Mouse (Mus musculus) MEL (cell line): Measurements from ENCODE around the gene Fgfr2. TPM values are rescaled to one million over a fixed set of nuclear protein-coding genes. Genes with fewer than 3 reads are reported as not detected.

Experiments
- DNase-seq: peaks from one replicate; pipeline ENCODE4 v3.0.0; 2011; ENCODE audit warnings: low read depth, low spot score
- H3K27ac ChIP-seq: 2 replicates; pipeline ENCODE4 v1.5.1; 2012; ENCODE audit warnings: low read depth, mild to moderate bottlenecking, control low read depth, low read length, moderate library complexity; ENCODE audit not compliant: control insufficient read depth
- H3K27me3 ChIP-seq, 2 experiments: fragments of 150-350 bp in 1 of 2; sonication (generic) in 1 of 2; 2 replicates each; pipeline ENCODE4 v1.6.1; 2012; ENCODE audit warnings: low read length in 2 of 2, mild to moderate bottlenecking in 2 of 2, improper control_type of control experiment in 1 of 2, moderate library complexity in 1 of 2; ENCODE audit not compliant: insufficient read depth in 2 of 2, control insufficient read depth in 1 of 2
- H3K36me3 ChIP-seq, 2 experiments: 2 replicates each; pipeline ENCODE4 v1.6.1; 2012 to 2014; ENCODE audit warnings: low read length in 2 of 2, improper control_type of control experiment in 1 of 2, inconsistent platforms in 1 of 2, mild to moderate bottlenecking in 1 of 2; ENCODE audit not compliant: insufficient read depth in 2 of 2, control insufficient read depth in 1 of 2
- H3K4me1 ChIP-seq, 2 experiments: fragments of 150-350 bp in 1 of 2; sonication (generic) in 1 of 2; 2 replicates each; pipeline ENCODE4 v1.6.1; 2012; ENCODE audit warnings: low read length in 2 of 2, improper control_type of control experiment in 1 of 2, mild to moderate bottlenecking in 1 of 2; ENCODE audit not compliant: insufficient read depth in 2 of 2, control insufficient read depth in 1 of 2
- H3K4me3 ChIP-seq, 2 experiments: fragments of 150-350 bp in 1 of 2; sonication (generic) in 1 of 2; 2 replicates each; pipeline ENCODE4 v1.5.1; 2012; ENCODE audit warnings: low read depth in 2 of 2, low read length in 2 of 2, mild to moderate bottlenecking in 2 of 2, moderate library complexity in 2 of 2, control low read depth in 1 of 2, improper control_type of control experiment in 1 of 2; ENCODE audit not compliant: control insufficient read depth in 1 of 2, insufficient read depth in 1 of 2
- H3K79me2 ChIP-seq: 2 replicates; pipeline ENCODE4 v1.6.1; 2012; ENCODE audit warnings: mild to moderate bottlenecking, low read length, moderate library complexity; ENCODE audit not compliant: control insufficient read depth, poor library complexity, insufficient read depth
- H3K9ac ChIP-seq: 2 replicates; pipeline ENCODE4 v1.6.1; 2012; ENCODE audit warnings: low read depth, mild to moderate bottlenecking, control low read depth, low read length, moderate library complexity; ENCODE audit not compliant: control insufficient read depth, poor library complexity, severe bottlenecking
- H3K9me3 ChIP-seq: fragments of 150-350 bp; sonication (generic); replicated peaks from 2 replicates; pipeline ENCODE4 v1.6.1; 2012; ENCODE audit warnings: mild to moderate bottlenecking, low read length, improper control_type of control experiment, moderate library complexity; ENCODE audit not compliant: insufficient read depth
- BHLHE40 ChIP-seq: IDR thresholded peaks from 2 replicates; pipeline ENCODE4 v1.6.1; 2012; ENCODE audit warnings: low read depth, mild to moderate bottlenecking, inconsistent platforms, low read length, improper control_type of control experiment, borderline replicate concordance
- CHD2 ChIP-seq: IDR thresholded peaks from 2 replicates; pipeline ENCODE4 v1.6.1; 2011; ENCODE audit warnings: low read length, improper control_type of control experiment
- ELF1 ChIP-seq: IDR thresholded peaks from 2 replicates; pipeline ENCODE4 v1.6.1; 2014; ENCODE audit warnings: low read depth, mild to moderate bottlenecking, inconsistent platforms, low read length, improper control_type of control experiment, moderate library complexity
- EP300 ChIP-seq, 2 experiments: IDR thresholded peaks; 2 replicates each; pipeline ENCODE4 v1.6.1; 2011; ENCODE audit warnings: improper control_type of control experiment in 2 of 2, low read length in 2 of 2, low read depth in 1 of 2, mild to moderate bottlenecking in 1 of 2
- JUND ChIP-seq: IDR thresholded peaks from 2 replicates; pipeline ENCODE4 v1.6.1; 2011; ENCODE audit warnings: low read depth, mild to moderate bottlenecking, improper control_type of control experiment, low read length
- MAZ ChIP-seq: IDR thresholded peaks from 2 replicates; pipeline ENCODE4 v1.6.1; 2012; ENCODE audit warnings: low read depth, mild to moderate bottlenecking, inconsistent platforms, low read length, improper control_type of control experiment
- NRF1 ChIP-seq: IDR thresholded peaks from 2 replicates; pipeline ENCODE4 v1.6.1; 2014; ENCODE audit warnings: low read depth, mild to moderate bottlenecking, inconsistent platforms, low read length, improper control_type of control experiment, moderate library complexity; ENCODE audit not compliant: poor library complexity, insufficient read depth, severe bottlenecking
- POLR2A ChIP-seq, 2 experiments: IDR thresholded peaks; 2 replicates each; pipeline ENCODE4 v1.6.1; 2011 to 2012; ENCODE audit warnings: low read length in 2 of 2, mild to moderate bottlenecking in 2 of 2, control low read depth in 1 of 2, improper control_type of control experiment in 1 of 2, low read depth in 1 of 2, moderate library complexity in 1 of 2; ENCODE audit not compliant: control insufficient read depth in 1 of 2, insufficient read depth in 1 of 2, poor library complexity in 1 of 2
- RCOR1 ChIP-seq: IDR thresholded peaks from 2 replicates; pipeline ENCODE4 v1.6.1; 2012; ENCODE audit warnings: low read depth, mild to moderate bottlenecking, inconsistent platforms, low read length, improper control_type of control experiment
- SMC3 ChIP-seq: IDR thresholded peaks from 2 replicates; pipeline ENCODE4 v1.6.1; 2011; ENCODE audit warnings: low read depth, low read length, improper control_type of control experiment
- TAL1 ChIP-seq: IDR thresholded peaks from 2 replicates; pipeline ENCODE4 v1.6.1; 2012; ENCODE audit warnings: mild to moderate bottlenecking, inconsistent platforms, low read length, moderate library complexity, mixed read lengths
- TCF12 ChIP-seq: IDR thresholded peaks from 2 replicates; pipeline ENCODE4 v1.6.1; 2014; ENCODE audit warnings: low read depth, mild to moderate bottlenecking, inconsistent platforms, low read length, improper control_type of control experiment, moderate library complexity
- UBTF ChIP-seq: IDR thresholded peaks from 2 replicates; pipeline ENCODE4 v1.6.1; 2012; ENCODE audit warnings: low read depth, mild to moderate bottlenecking, inconsistent platforms, low read length, improper control_type of control experiment, moderate library complexity, borderline replicate concordance; ENCODE audit not compliant: insufficient read depth
- USF1 ChIP-seq: IDR thresholded peaks from 2 replicates; pipeline ENCODE4 v1.6.1; 2014; ENCODE audit warnings: low read depth, mild to moderate bottlenecking, inconsistent platforms, low read length, improper control_type of control experiment, moderate library complexity
- USF2 ChIP-seq, 2 experiments: IDR thresholded peaks; 2 replicates each; pipeline ENCODE4 v1.6.1; 2011 to 2012; ENCODE audit warnings: improper control_type of control experiment in 2 of 2, low read length in 2 of 2, borderline replicate concordance in 1 of 2, inconsistent platforms in 1 of 2, low read depth in 1 of 2, mild to moderate bottlenecking in 1 of 2; ENCODE audit not compliant: insufficient read depth in 1 of 2
- ZC3H11A ChIP-seq: IDR thresholded peaks from 2 replicates; pipeline ENCODE4 v1.6.1; 2012; ENCODE audit warnings: low read depth, mild to moderate bottlenecking, inconsistent platforms, low read length, improper control_type of control experiment
- ZKSCAN1 ChIP-seq: IDR thresholded peaks from 2 replicates; pipeline ENCODE4 v1.6.1; 2012; ENCODE audit warnings: low read depth, mild to moderate bottlenecking, inconsistent platforms, low read length, improper control_type of control experiment, moderate library complexity
- polyA plus RNA-seq, 2 experiments: library from polyadenylated mRNA; stranded (reverse) in 1 of 2; unstranded in 1 of 2; fragments of >175 nt in 1 of 2; fragments of >200 nt in 1 of 2; gene quantifications; 2 replicates each; pipeline versions ENCODE4 v1.2.1 to v1.2.4; 2012; ENCODE audit warnings: low replicate concordance in 2 of 2, low read depth in 1 of 2; ENCODE audit not compliant: insufficient read length in 2 of 2, insufficient read depth in 1 of 2, missing spikeins in 1 of 2
- total RNA-seq: library from RNA; depleted of rRNA; stranded (reverse); fragments of 300-350 nt; gene quantifications from 2 replicates; pipeline ENCODE4 v1.2.3, GENCODE M21; 2012

Gene Fgfr2
- total and polyA plus RNA-seq, 3 experiments: not detected

- TF ChIP-seq ZKSCAN1: no peak
- no peak for TF ChIP-seq MAZ
- TF ChIP-seq USF2 (IDR thresholded peaks at IDR 0.05; ENCODE audit: borderline replicate concordance in 1 of 2, insufficient read depth in 1 of 2, low read depth in 1 of 2, low read length in 2 of 2): no peak
- TF ChIP-seq RCOR1: no peak
- TF ChIP-seq TAL1: no peak
- TF ChIP-seq CHD2: no peak
- no peak for TF ChIP-seq BHLHE40
- TF ChIP-seq NRF1: no peak
- no peak for TF ChIP-seq ZC3H11A
- TF ChIP-seq, all 39 proteins: peak for 0
- Histone ChIP-seq H3K4me3 (no peak overlapping the region), H3K27me3 (no peaks in the 10 kb centered on the region), H3K36me3 (no peaks in the 10 kb centered on the region), H3K27ac (no peak overlapping the region), H3K79me2 (no peaks in the 10 kb centered on the region), H3K9ac (no peak overlapping the region), H3K9me3 (no peaks in the 10 kb centered on the region), H3K4me1 (no peaks in the 10 kb centered on the region)
- no peak for DNase-seq
These were observed 1826.0 kb downstream of the Fgfr2 start for GRCm38 (mm10) chr7:131297151-131297550.

DNA sequence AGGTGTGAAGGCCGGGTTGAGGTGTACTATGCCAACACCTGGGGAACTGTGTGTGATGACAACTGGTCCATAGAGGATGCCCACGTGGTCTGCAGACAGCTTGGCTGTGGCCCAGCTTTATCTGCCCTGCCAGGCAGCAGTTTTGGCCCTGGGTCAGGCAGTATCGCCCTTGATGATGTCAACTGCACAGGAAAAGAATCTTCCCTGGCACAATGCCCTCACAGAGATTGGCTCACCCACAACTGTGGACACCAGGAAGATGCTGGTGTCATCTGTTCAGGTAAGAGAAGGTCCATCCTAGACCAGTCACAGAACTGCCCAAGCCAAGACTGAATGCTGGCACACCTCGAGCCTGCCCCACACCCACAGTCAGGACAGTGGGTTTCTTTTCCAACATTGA lies 1857.3 kb downstream of the Fgfr2 start:
- Histone ChIP-seq H3K27me3 (no peaks in the 10 kb centered on the region), H3K27ac (no peak overlapping the region)
- TF ChIP-seq USF1: no peak
- no peak for TF ChIP-seq ZC3H11A
- TF ChIP-seq JUND: no peak
- no peak for TF ChIP-seq SMC3
- TF ChIP-seq ELF1: no peak
- TF ChIP-seq POLR2A (IDR thresholded peaks at IDR 0.05; ENCODE audit: control insufficient read depth in 1 of 2, insufficient read depth in 1 of 2, low read depth in 1 of 2, low read length in 2 of 2, poor library complexity in 1 of 2): no peak
- TF ChIP-seq EP300 (IDR thresholded peaks at IDR 0.05; ENCODE audit: low read depth in 1 of 2, low read length in 2 of 2): no peak
- TF ChIP-seq TCF12: no peak
- TF ChIP-seq UBTF: no peak
- no peak for TF ChIP-seq NRF1
- TF ChIP-seq, all 39 proteins: peak for 0
- H3K36me3 ChIP-seq: no peaks in the 10 kb centered on the region
- H3K4me3 ChIP-seq: no peak overlapping the region
- no peak for DNase-seq
- H3K9ac ChIP-seq: no peak overlapping the region
- H3K9me3 ChIP-seq: no peaks in the 10 kb centered on the region
- H3K79me2 ChIP-seq: no peaks in the 10 kb centered on the region
- H3K4me1 ChIP-seq: no peaks in the 10 kb centered on the region
